Mouse (Mus musculus) small intestine, adult 2 months (tissue): Measurements from ENCODE around the gene Clec11a.

Experiments used
- CTCF ChIP-seq: fragments of 200-500 bp; IDR thresholded peaks from 2 replicates; pipeline ENCODE4 v1.5.1; 2012; ENCODE audit warnings: low read depth, mild to moderate bottlenecking, control low read depth, inconsistent platforms, low read length, moderate library complexity, mixed read lengths; ENCODE audit not compliant: insufficient replicate concordance, insufficient read length; ENCODE audit errors: extremely low read depth
- POLR2A ChIP-seq: fragments of 200-500 bp; IDR thresholded peaks from 2 replicates; pipeline ENCODE4 v1.6.1; 2012; ENCODE audit warnings: low read depth, mild to moderate bottlenecking, control low read depth, inconsistent platforms, low read length, moderate library complexity

- TF ChIP-seq CTCF (no peak), POLR2A (no peak)
Measured at GRCm38 (mm10) chr7:44310285-44310877, 3.7 kb upstream of the Clec11a start.
